Mouse (Mus musculus) cerebellum, adult 2 months (tissue): ENCODE results near the gene Tdrd9.

Experiments used
- CTCF ChIP-seq: fragments of 200-500 bp; IDR thresholded peaks from 2 replicates; pipeline ENCODE4 v1.5.1; 2011; ENCODE audit warnings: low read depth, mild to moderate bottlenecking, control low read depth, low read length, moderate library complexity, borderline replicate concordance; ENCODE audit not compliant: insufficient read depth
- POLR2A ChIP-seq: fragments of 200-500 bp; IDR thresholded peaks from 2 replicates; pipeline ENCODE4 v1.6.1; 2011; ENCODE audit warnings: low read length, control low read depth, borderline replicate concordance; ENCODE audit not compliant: insufficient read depth

DNA sequence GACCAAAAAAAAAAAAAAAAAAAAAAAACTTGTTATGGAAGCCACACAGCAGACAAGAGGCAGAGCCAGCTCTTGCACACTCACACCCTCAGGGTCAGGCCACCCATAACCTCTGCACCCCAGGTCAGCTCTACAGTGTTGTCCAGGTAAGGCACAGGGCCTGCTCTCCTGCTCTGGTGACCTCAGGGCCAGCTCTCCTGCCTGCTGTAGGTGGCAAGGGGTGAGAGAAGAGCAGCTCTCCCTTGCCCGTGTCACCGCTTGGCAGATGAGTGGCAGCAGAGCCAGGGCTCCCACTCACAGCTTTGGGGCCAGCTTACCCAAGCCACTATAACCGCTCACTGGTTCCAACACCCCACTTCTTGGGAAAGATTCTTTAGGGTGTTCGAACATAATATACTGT is 109.6 kb downstream of the Tdrd9 start:
- TF ChIP-seq CTCF = no peak
- TF ChIP-seq POLR2A = no peak
